Mouse (Mus musculus): Measurements from ENCODE around the gene Ppp1r12c. TPM values are rescaled to one million over a fixed set of nuclear protein-coding genes. Genes with fewer than 3 reads are reported as not detected.

Gene Ppp1r12c
- total and polyA plus RNA-seq, 3 experiments = 64.2 to 153 TPM; not detected in 1

- H3K4me1 ChIP-seq (ENCODE audit: control insufficient read depth in 1 of 2, insufficient read depth in 2 of 2, low read length in 2 of 2) = peaks cover 2 to 23% of the 10 kb centered on the region in 2 experiments; a peak in 3 of 4 replicates
Observed at GRCm38 (mm10) chr7:4523205-4524130, 22.0 kb upstream of the Ppp1r12c start.

GRCm38 (mm10) chr7:4522292-4522691 lies 20.8 kb upstream of the Ppp1r12c start:
- peak overlapping the region; percentile 74 to 76 for H3K4me3 ChIP-seq (ENCODE audit: control insufficient read depth in 1 of 2, insufficient read depth in 1 of 2, low read depth in 2 of 2, low read length in 2 of 2)
- DNase-seq (ENCODE audit: low read depth, low spot score) = peak; percentile 82
- H3K4me1 ChIP-seq (ENCODE audit: control insufficient read depth in 1 of 2, insufficient read depth in 2 of 2, low read length in 2 of 2) = peaks cover 2 to 24% of the 10 kb centered on the region in 2 experiments; a peak in 3 of 4 replicates
- H3K9me3 ChIP-seq (replicated peaks; ENCODE audit: insufficient read depth, low read length) = no peaks in the 10 kb centered on the region
- H3K27me3 ChIP-seq (ENCODE audit: control insufficient read depth in 1 of 2, insufficient read depth in 2 of 2, low read length in 2 of 2) = no peaks in the 10 kb centered on the region
- peak overlapping the region; percentile 88 for H3K27ac ChIP-seq (ENCODE audit: control insufficient read depth, low read depth, low read length)
- H3K79me2 ChIP-seq (ENCODE audit: control insufficient read depth, insufficient read depth, low read length, poor library complexity) = peaks cover 12% of the 10 kb centered on the region
- peak overlapping the region; percentile 80 for H3K9ac ChIP-seq (ENCODE audit: control insufficient read depth, low read depth, low read length, poor library complexity, severe bottlenecking)
- H3K36me3 ChIP-seq (ENCODE audit: control insufficient read depth in 1 of 2, insufficient read depth in 2 of 2, low read length in 2 of 2) = peaks cover 0 to 11% of the 10 kb centered on the region in 2 experiments; a peak in 2 of 4 replicates
- TF ChIP-seq GABPA (IDR thresholded peaks at IDR 0.05; ENCODE audit: low read depth, low read length) (no peak), CHD2 (IDR thresholded peaks at IDR 0.05; ENCODE audit: low read length) (no peak), POLR2AphosphoS2 (IDR thresholded peaks at IDR 0.05; ENCODE audit: low read length) (peak; percentile 89), ZNF384 (IDR thresholded peaks at IDR 0.05; ENCODE audit: low read depth, low read length) (no peak), HCFC1 (IDR thresholded peaks at IDR 0.05; ENCODE audit: low read depth, low read length) (peak; percentile 46), MYB (IDR thresholded peaks at IDR 0.05; ENCODE audit: low read depth, low read length) (no peak), GATA1 (IDR thresholded peaks at IDR 0.05; ENCODE audit: low read depth, low read length) (peak; percentile 76; the same call in 1 of the 2 replicates), RCOR1 (IDR thresholded peaks at IDR 0.05; ENCODE audit: low read depth, low read length) (no peak), ZC3H11A (IDR thresholded peaks at IDR 0.05; ENCODE audit: low read depth, low read length) (no peak), E2F4 (IDR thresholded peaks at IDR 0.05; ENCODE audit: borderline replicate concordance, low read depth, low read length) (no peak), JUND (IDR thresholded peaks at IDR 0.05; ENCODE audit: low read depth, low read length) (no peak), MAZ (IDR thresholded peaks at IDR 0.05; ENCODE audit: low read depth, low read length) (peak; percentile 49; the same call in 1 of the 2 replicates), USF2 (IDR thresholded peaks at IDR 0.05; ENCODE audit: borderline replicate concordance in 1 of 2, insufficient read depth in 1 of 2, low read depth in 1 of 2, low read length in 2 of 2) (no peak), MXI1 (IDR thresholded peaks at IDR 0.05; ENCODE audit: low read depth, low read length) (peak; percentile 21; the same call in 1 of the 2 replicates), TCF12 (IDR thresholded peaks at IDR 0.05; ENCODE audit: low read depth, low read length) (peak; percentile 61), MYC (IDR thresholded peaks at IDR 0.05; ENCODE audit: low read depth, low read length) (peak; percentile 45; the same call in 1 of the 2 replicates), MAFK (IDR thresholded peaks at IDR 0.05; ENCODE audit: borderline replicate concordance, low read depth, low read length) (no peak)

More at GRCm38 (mm10) chr7:4523205-4524130, 22.0 kb upstream of the Ppp1r12c start:
- peaks cover 12% of the 10 kb centered on the region for H3K79me2 ChIP-seq (ENCODE audit: control insufficient read depth, insufficient read depth, low read length, poor library complexity)
- peak overlapping the region; percentile 88 for H3K27ac ChIP-seq (ENCODE audit: control insufficient read depth, low read depth, low read length)
- H3K27me3 ChIP-seq (ENCODE audit: control insufficient read depth in 1 of 2, insufficient read depth in 2 of 2, low read length in 2 of 2) = no peaks in the 10 kb centered on the region
- TF ChIP-seq HCFC1 (IDR thresholded peaks at IDR 0.05; ENCODE audit: low read depth, low read length) (peak; percentile 76), CHD1 (IDR thresholded peaks at IDR 0.05; ENCODE audit: low read depth, low read length) (no peak), MEF2A (IDR thresholded peaks at IDR 0.05; ENCODE audit: extremely low read depth, insufficient replicate concordance, low read depth, low read length, poor library complexity, severe bottlenecking) (no peak), SIN3A (IDR thresholded peaks at IDR 0.05; ENCODE audit: low read length) (peak; percentile 49; the same call in 1 of the 2 replicates), ETS1 (IDR thresholded peaks at IDR 0.05; ENCODE audit: low read depth, low read length) (peak; percentile 46; the same call in 1 of the 2 replicates), USF1 (IDR thresholded peaks at IDR 0.05; ENCODE audit: low read depth, low read length) (no peak), TAL1 (IDR thresholded peaks at IDR 0.05; ENCODE audit: low read length) (peak; percentile 65), MAX (IDR thresholded peaks at IDR 0.05; ENCODE audit: low read length) (no peak), POLR2A (IDR thresholded peaks at IDR 0.05; ENCODE audit: control insufficient read depth in 1 of 2, insufficient read depth in 1 of 2, low read depth in 1 of 2, low read length in 2 of 2, poor library complexity in 1 of 2) (peak in 1 of 2 experiments; percentile 62; a peak in 2 of 4 replicates), MYB (IDR thresholded peaks at IDR 0.05; ENCODE audit: low read depth, low read length) (no peak), MYC (IDR thresholded peaks at IDR 0.05; ENCODE audit: low read depth, low read length) (0 out of 2 replicates have a peak, but pooled peaks have one; percentile 45), ZMIZ1 (IDR thresholded peaks at IDR 0.05; ENCODE audit: low read depth, low read length) (no peak), RCOR1 (IDR thresholded peaks at IDR 0.05; ENCODE audit: low read depth, low read length) (no peak), RAD21 (IDR thresholded peaks at IDR 0.05; ENCODE audit: low read depth, low read length) (no peak), EP300 (IDR thresholded peaks at IDR 0.05; ENCODE audit: low read depth in 1 of 2, low read length in 2 of 2) (peak in 1 of 2 experiments; percentile 51; a peak in 2 of 4 replicates), MXI1 (IDR thresholded peaks at IDR 0.05; ENCODE audit: low read depth, low read length) (peak; percentile 44; the same call in 1 of the 2 replicates), E2F4 (IDR thresholded peaks at IDR 0.05; ENCODE audit: borderline replicate concordance, low read depth, low read length) (no peak), ELF1 (IDR thresholded peaks at IDR 0.05; ENCODE audit: low read depth, low read length) (0 out of 2 replicates have a peak, but pooled peaks have one; percentile 25), TBP (IDR thresholded peaks at IDR 0.05; ENCODE audit: low read depth, low read length) (0 out of 2 replicates have a peak, but pooled peaks have one; percentile 36), CHD2 (IDR thresholded peaks at IDR 0.05; ENCODE audit: low read length) (no peak), NRF1 (IDR thresholded peaks at IDR 0.05; ENCODE audit: insufficient read depth, low read depth, low read length, poor library complexity, severe bottlenecking) (no peak), GATA1 (IDR thresholded peaks at IDR 0.05; ENCODE audit: low read depth, low read length) (peak; percentile 56; the same call in 1 of the 2 replicates), TCF12 (IDR thresholded peaks at IDR 0.05; ENCODE audit: low read depth, low read length) (peak; percentile 41; the same call in 1 of the 2 replicates), NELFE (IDR thresholded peaks at IDR 0.05; ENCODE audit: low read depth, low read length) (no peak; the same call in 1 of the 2 replicates), CTCF (IDR thresholded peaks at IDR 0.05 in 2 of 3, conservative IDR thresholded peaks at IDR 0.05 in 1 of 3; ENCODE audit: control insufficient read depth in 1 of 3, insufficient read depth in 1 of 3, low read depth in 2 of 3, low read length in 3 of 3, poor library complexity in 1 of 3, severe bottlenecking in 1 of 3) (no peak), USF2 (IDR thresholded peaks at IDR 0.05; ENCODE audit: borderline replicate concordance in 1 of 2, insufficient read depth in 1 of 2, low read depth in 1 of 2, low read length in 2 of 2) (no peak), UBTF (IDR thresholded peaks at IDR 0.05; ENCODE audit: borderline replicate concordance, insufficient read depth, low read depth, low read length) (no peak)
- peak overlapping the region; percentile 72 to 76 for H3K4me3 ChIP-seq (ENCODE audit: control insufficient read depth in 1 of 2, insufficient read depth in 1 of 2, low read depth in 2 of 2, low read length in 2 of 2)
- H3K36me3 ChIP-seq (ENCODE audit: control insufficient read depth in 1 of 2, insufficient read depth in 2 of 2, low read length in 2 of 2) = peaks cover 0 to 11% of the 10 kb centered on the region in 2 experiments; a peak in 2 of 4 replicates
- peak; percentile 82 for DNase-seq (ENCODE audit: low read depth, low spot score)
- no peaks in the 10 kb centered on the region for H3K9me3 ChIP-seq (replicated peaks; ENCODE audit: insufficient read depth, low read length)
- H3K9ac ChIP-seq (ENCODE audit: control insufficient read depth, low read depth, low read length, poor library complexity, severe bottlenecking) = peak overlapping the region; percentile 73

All from MEL (cell line).